Mouse (Mus musculus) gastrocnemius, postnatal 4 days (tissue): ENCODE measurements at regions not wholly inside any gene's neighbourhood (a gene's known extent, or its start where the extent isn't known, plus 50 kb on each side); places are given as distances from the start of the nearest gene placed in this dataset.
A peak's percentile ranks its signal among the peaks of the same experiment; 100 is the strongest.

Experiments used
- DNase-seq, 2 experiments: peaks; one replicate each; pipeline ENCODE4 v3.0.0; 2021 to 2022; ENCODE audit warnings: low spot score in 2 of 2, mixed read lengths in 2 of 2

DNA sequence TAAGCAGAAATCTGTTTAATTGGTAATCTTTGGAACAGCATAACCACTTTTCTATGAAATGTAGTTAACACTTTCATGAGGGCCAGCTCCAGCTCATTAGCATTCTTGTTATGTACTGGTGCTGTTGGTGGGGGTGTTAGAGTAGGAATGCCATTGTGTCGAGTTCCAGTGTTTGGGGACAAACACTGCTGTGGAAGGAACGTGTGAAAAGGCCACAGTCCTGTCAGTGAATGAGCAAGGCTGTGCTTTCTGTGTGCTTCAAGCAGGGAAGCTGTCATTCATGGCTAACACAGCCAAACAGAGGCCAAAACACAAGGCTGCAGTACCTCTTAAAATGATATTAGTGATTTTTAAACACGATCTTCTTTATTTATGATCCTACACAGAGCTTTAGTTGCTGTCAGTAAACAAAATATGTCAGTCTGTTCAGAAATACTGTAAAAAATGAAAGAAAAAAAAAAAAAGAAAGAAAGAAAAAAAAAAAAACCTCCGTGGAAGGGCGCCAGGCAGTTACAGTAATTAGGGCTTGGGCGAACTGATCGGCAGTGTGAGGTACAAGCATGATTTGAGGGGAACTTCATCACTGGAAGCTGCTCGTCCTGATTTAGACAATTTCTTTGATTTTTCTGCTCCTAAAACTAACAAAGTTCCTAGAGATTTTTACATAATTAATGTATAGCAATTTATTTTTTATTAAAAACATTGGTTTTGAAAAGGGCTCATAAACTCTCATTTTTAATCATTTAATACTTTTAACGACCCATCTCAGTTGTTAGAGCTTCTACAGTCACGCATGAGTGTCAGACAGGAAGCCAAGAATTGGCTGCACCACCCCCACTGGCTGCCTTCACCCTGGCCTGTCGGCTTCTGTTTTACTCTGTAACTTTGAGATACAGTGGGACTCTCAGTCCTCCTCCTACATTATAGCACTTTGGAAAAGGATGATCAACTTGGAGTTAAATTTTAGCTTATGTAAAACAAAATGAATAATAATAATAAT lies 80.8 kb upstream of the Dnajc24 start:
- no peak for DNase-seq

- no peak for DNase-seq
These were observed 79.7 kb upstream of the Dnajc24 start for GRCm38 (mm10) chr2:106083001-106083400.

DNA sequence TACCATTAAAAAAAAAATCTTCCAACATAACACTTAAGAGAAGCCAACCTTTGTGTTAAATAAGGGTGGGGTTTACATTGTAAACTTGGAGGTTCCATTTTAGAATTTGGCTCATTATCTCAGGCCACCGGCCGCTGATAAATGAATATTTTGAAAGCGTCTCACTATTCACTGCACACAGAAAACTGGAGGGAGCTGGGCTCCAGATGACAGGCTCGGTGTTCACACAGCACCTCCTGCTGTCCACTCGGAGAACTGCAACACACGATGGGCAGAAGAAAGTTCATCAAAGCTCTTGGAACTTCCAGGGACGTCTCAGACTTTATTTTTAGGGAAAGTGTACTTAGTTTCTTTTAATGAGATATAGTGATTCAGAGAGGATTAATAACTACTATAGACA lies 78.6 kb upstream of the Dnajc24 start:
- peak; percentile 44 to 63 for DNase-seq

DNA sequence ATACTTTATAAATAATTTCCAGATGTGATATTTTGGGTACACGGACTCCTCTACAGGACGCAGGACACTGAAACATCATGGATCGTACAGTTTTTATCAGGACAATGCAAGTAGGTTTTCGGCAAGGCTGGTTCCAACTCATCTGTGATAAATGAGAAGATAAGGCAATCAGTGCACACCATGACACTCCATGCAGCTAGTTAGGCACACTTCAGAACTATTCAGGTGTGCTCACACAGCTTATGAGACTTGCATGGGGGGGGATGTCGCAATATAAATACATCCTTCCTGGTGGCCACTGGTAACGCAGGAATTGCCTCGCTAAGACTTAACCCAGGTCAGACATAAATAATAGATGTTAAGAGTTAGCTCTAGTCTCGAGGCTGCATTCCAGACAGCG lies 77.3 kb upstream of the Dnajc24 start:
- DNase-seq, result no peak

- no peak for DNase-seq
These were observed 75.2 kb upstream of the Dnajc24 start for GRCm38 (mm10) chr2:106078591-106078990.

GRCm38 (mm10) chr2:106074441-106074840 lies 71.1 kb upstream of the Dnajc24 start:
- DNase-seq, result no peak

DNA sequence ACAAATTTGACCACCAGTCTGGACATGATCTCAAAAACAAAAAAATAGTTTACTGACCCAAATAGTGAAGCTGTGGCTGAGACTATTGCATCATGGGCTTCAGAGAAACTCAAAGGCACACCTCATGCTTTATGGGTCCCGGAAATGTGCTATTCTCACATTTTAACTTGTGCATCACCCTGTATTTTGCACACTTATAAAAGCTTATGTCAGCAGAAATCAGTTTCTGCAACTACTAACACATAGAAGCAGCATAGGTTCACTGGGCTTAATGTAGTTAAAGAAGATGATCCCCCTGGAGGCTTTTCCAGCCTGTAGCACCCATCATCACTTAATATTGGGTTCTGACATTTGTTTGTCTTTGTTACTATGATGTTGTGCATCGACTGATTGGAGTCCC lies 61.0 kb upstream of the Dnajc24 start:
- DNase-seq, result no peak
